In the genomic region with DNA sequence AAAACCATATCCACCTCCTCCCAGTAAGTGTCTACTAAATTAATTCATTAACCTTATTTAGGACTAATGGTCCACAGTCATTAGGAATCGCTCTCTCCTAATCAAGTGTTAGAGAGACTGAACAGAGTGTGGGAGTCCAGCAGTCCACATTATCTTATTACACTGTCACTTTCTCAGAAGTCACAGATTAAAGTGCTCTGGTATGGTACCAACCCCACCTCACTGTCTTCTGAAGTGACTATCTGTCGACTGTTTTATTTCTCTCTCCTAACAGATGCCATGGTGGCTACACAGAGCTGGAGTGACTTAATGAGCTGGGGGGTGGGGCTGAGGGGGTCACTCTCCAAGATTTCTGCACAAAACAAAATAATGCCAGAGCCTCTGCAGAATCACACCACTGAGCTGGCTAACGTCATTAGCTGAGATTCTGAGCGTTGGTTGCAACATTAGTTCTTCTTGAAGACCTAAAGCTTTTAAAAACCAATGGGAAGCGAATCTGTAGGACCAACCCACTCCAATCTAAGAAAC, we compare ENCODE assay signal across 7 mouse cellular contexts. TPM values are rescaled to one million over a fixed set of nuclear protein-coding genes. Genes with fewer than 3 reads are reported as not detected.
DNase-seq lines count a peak whose midpoint lies in the region; ATAC-seq lines count a peak whose summit lies in the region.

No protein-coding gene starts in this region.

- peak overlapping the region; percentile 96 for H3K4me3 ChIP-seq in lung, embryonic 16.5 days (ENCODE audit: low read length)
- H3K4me3 ChIP-seq in forebrain, embryonic 14.5 days (ENCODE audit: low read depth, low read length): peak overlapping the region; percentile 69
- H3K4me3 ChIP-seq in limb, embryonic 13.5 days: peak overlapping the region; percentile 76
- peak overlapping the region; percentile 78 for H3K4me3 ChIP-seq in stomach, embryonic 16.5 days (replicated peaks; ENCODE audit: low read length)

- 0 out of 2 replicates have a peak, but pooled peaks cover 4% of the 10 kb centered on the region for H3K36me3 ChIP-seq in lung, embryonic 16.5 days (ENCODE audit: control insufficient read depth, insufficient read depth, low read length)
- H3K36me3 ChIP-seq in forebrain, embryonic 14.5 days (ENCODE audit: control insufficient read depth, insufficient read depth, low read length): 0 out of 2 replicates have a peak, but pooled peaks cover 2% of the 10 kb centered on the region
- no peaks in the 10 kb centered on the region for H3K36me3 ChIP-seq in limb, embryonic 13.5 days
- no peaks in the 10 kb centered on the region for H3K36me3 ChIP-seq in stomach, embryonic 16.5 days (ENCODE audit: control insufficient read depth, insufficient read depth, low read length)

- ATAC-seq in lung, embryonic 16.5 days (ENCODE audit: low read depth): no peak
- no peak for ATAC-seq in forebrain, embryonic 14.5 days
- ATAC-seq in limb, embryonic 13.5 days (ENCODE audit: low FRiP score, low read depth): no peak
- no peak for ATAC-seq in stomach, embryonic 16.5 days (ENCODE audit: insufficient read depth, low FRiP score)

- 35% methylated on average over 5 of the region's 5 CpGs for WGBS in lung, embryonic 16.5 days
- WGBS in forebrain, embryonic 14.5 days: 22% methylated on average over 5 of the region's 5 CpGs
- 21% methylated on average over 5 of the region's 5 CpGs for WGBS in limb, embryonic 13.5 days
- WGBS in stomach, embryonic 16.5 days: 47% methylated on average over 5 of the region's 5 CpGs

- peak overlapping the region; percentile 94 for H3K9ac ChIP-seq in lung, embryonic 16.5 days (ENCODE audit: low read length)
- H3K9ac ChIP-seq in forebrain, embryonic 14.5 days (ENCODE audit: low read length): peak overlapping the region; percentile 89; the same call in 1 of the 2 replicates
- H3K9ac ChIP-seq in limb, embryonic 13.5 days: peak overlapping the region; percentile 48; the same call in 1 of the 2 replicates
- peak overlapping the region; percentile 58; the same call in 1 of the 2 replicates for H3K9ac ChIP-seq in stomach, embryonic 16.5 days (ENCODE audit: low read length)

- no peak for DNase-seq in lung, postnatal 36 days
- peak; percentile 44 for DNase-seq in forebrain, embryonic 14.5 days (ENCODE audit: low spot score)
- no peak for DNase-seq in cerebellum, adult 9-10 months
- DNase-seq in urinary bladder, postnatal 10 days (ENCODE audit: low spot score): no peak

- peak overlapping the region; percentile 45 for H3K27ac ChIP-seq in lung, embryonic 16.5 days (ENCODE audit: low read length)
- H3K27ac ChIP-seq in forebrain, embryonic 14.5 days (ENCODE audit: low read depth, low read length): no peak overlapping the region; the same call in 1 of the 2 replicates
- no peak overlapping the region for H3K27ac ChIP-seq in limb, embryonic 13.5 days
- no peak overlapping the region for H3K27ac ChIP-seq in stomach, embryonic 16.5 days (ENCODE audit: low read length)

- peaks cover 47% of the 10 kb centered on the region for H3K4me1 ChIP-seq in lung, embryonic 16.5 days (replicated peaks; ENCODE audit: control insufficient read depth, insufficient read depth, low read length)
- H3K4me1 ChIP-seq in forebrain, embryonic 14.5 days (ENCODE audit: control insufficient read depth, insufficient read depth, low read length): peaks cover 14% of the 10 kb centered on the region
- H3K4me1 ChIP-seq in limb, embryonic 13.5 days: peaks cover 34% of the 10 kb centered on the region
- peaks cover 10% of the 10 kb centered on the region; the same call in 1 of the 2 replicates for H3K4me1 ChIP-seq in stomach, embryonic 16.5 days (ENCODE audit: control insufficient read depth, insufficient read depth, low read length)

- peak overlapping the region; percentile 99 for H3K4me2 ChIP-seq in lung, embryonic 16.5 days (ENCODE audit: low read depth, low read length)
- peak overlapping the region; percentile 90 for H3K4me2 ChIP-seq in forebrain, embryonic 14.5 days (ENCODE audit: low read length)
- peak overlapping the region; percentile 99 for H3K4me2 ChIP-seq in limb, embryonic 13.5 days (replicated peaks)
- peak overlapping the region; percentile 94 for H3K4me2 ChIP-seq in stomach, embryonic 16.5 days (ENCODE audit: low read depth, low read length)

- H3K9me3 ChIP-seq in lung, embryonic 16.5 days (ENCODE audit: control insufficient read depth, low read length): no peaks in the 10 kb centered on the region
- H3K9me3 ChIP-seq in forebrain, embryonic 14.5 days (replicated peaks; ENCODE audit: control insufficient read depth, low read length): no peaks in the 10 kb centered on the region
- no peaks in the 10 kb centered on the region for H3K9me3 ChIP-seq in limb, embryonic 13.5 days
- no peaks in the 10 kb centered on the region for H3K9me3 ChIP-seq in stomach, embryonic 16.5 days (replicated peaks; ENCODE audit: control insufficient read depth, low read length)

- no peaks in the 10 kb centered on the region for H3K27me3 ChIP-seq in lung, embryonic 16.5 days (ENCODE audit: control insufficient read depth, insufficient read depth, low read depth, low read length)
- no peaks in the 10 kb centered on the region for H3K27me3 ChIP-seq in forebrain, embryonic 14.5 days (replicated peaks; ENCODE audit: control insufficient read depth, insufficient read depth, low read length)
- H3K27me3 ChIP-seq in limb, embryonic 13.5 days: peaks cover 41% of the 10 kb centered on the region
- no peaks in the 10 kb centered on the region for H3K27me3 ChIP-seq in stomach, embryonic 16.5 days (ENCODE audit: control insufficient read depth, insufficient read depth, low read length)

RNA-seq across cellular contexts. Expression of gene Nrp1, which starts 3.0 kb away (rescaled TPM):
- polyA plus RNA-seq in lung, embryonic 16.5 days (2015; fragmentation: Nextera tagmentation; extraction: Ambion mirVana): 144 and 149 TPM in 2 replicates
- polyA plus RNA-seq in forebrain, embryonic 14.5 days (2014; fragmentation: Nextera tagmentation; extraction: Ambion mirVana): 57.9 and 81.1 TPM in 2 replicates
- polyA plus RNA-seq in limb, embryonic 13.5 days (2015; fragmentation: Nextera tagmentation; extraction: Ambion mirVana): 69.2 and 71.4 TPM in 2 replicates
- 68.5 and 71.3 TPM in 2 replicates for polyA plus RNA-seq in stomach, embryonic 16.5 days (2015; fragmentation: Nextera tagmentation; extraction: Ambion mirVana)
